Mouse (Mus musculus) heart, postnatal 0 days (tissue): ENCODE data around the gene Nav2.

Experiments used
- CTCF ChIP-seq: IDR thresholded peaks from 2 replicates; pipeline ENCODE4 v1.5.1; 2016; ENCODE audit warnings: antibody characterized with exemption, control low read depth, low read depth
- EP300 ChIP-seq: IDR thresholded peaks from 2 replicates; pipeline ENCODE4 v1.6.1; 2016; ENCODE audit warnings: antibody characterized with exemption, low read depth

DNA sequence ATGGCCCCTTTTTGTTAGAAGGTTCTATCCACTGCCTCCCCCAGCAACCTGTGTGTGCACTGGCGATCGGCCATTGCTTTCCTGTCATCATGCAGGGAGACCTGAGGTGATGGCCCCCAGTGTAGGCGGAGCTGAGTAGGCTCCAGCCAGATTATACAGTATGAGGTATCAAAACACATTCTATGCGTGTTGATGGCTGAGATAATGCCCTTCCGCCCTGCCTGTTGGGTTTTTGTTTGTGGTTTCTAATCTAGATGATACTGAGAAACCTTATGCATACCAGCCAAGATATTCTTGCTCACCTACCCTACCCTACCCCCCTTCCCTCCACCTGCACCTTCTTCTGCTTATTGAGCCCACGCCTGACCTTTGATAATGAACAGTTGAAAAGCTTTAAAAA lies 291.8 kb downstream of the Nav2 start:
- TF ChIP-seq CTCF: no peak
- no peak for TF ChIP-seq EP300
